Mouse (Mus musculus): ENCODE data around the gene Lefty2. TPM values are rescaled to one million over a fixed set of nuclear protein-coding genes. Genes with fewer than 3 reads are reported as not detected.
A peak's percentile ranks its signal among the peaks of the same experiment; 100 is the strongest.
"Not testable (repeated sequence)": the region's sequence is repeated elsewhere in the genome, so short reads cannot be mapped to it uniquely, and the experiment has no call there.

Gene Lefty2
- polyA plus RNA-seq, 1 experiment = 0.29 TPM

GRCm38 (mm10) chr1:180894088-180894987 lies 1.4 kb downstream of the Lefty2 start:
- not testable (repeated sequence) for DNase-seq (ENCODE audit: low spot score)

GRCm38 (mm10) chr1:180901107-180901506 lies 8.2 kb downstream of the Lefty2 start:
- no peak for DNase-seq (ENCODE audit: low spot score)

- DNase-seq (ENCODE audit: low spot score) = no peak
These were observed 10.0 kb downstream of the Lefty2 start for GRCm38 (mm10) chr1:180902915-180903314.

GRCm38 (mm10) chr1:180903666-180904038 lies 10.7 kb downstream of the Lefty2 start:
- no peak for DNase-seq (ENCODE audit: low spot score)

- peak; percentile 83 for DNase-seq (ENCODE audit: low spot score)
These were observed 11.3 kb downstream of the Lefty2 start, which contains the start of gene Pycr2 for GRCm38 (mm10) chr1:180904039-180904814. Pycr2 (plus strand) TSS chr1:180904293.

- DNase-seq (ENCODE audit: low spot score) = no peak
These were observed 11.8 kb downstream of the Lefty2 start for GRCm38 (mm10) chr1:180904815-180905080.

GRCm38 (mm10) chr1:180905307-180905706 lies 12.4 kb downstream of the Lefty2 start:
- DNase-seq (ENCODE audit: low spot score) = no peak

GRCm38 (mm10) chr1:180905876-180906275 lies 13.0 kb downstream of the Lefty2 start:
- no peak for DNase-seq (ENCODE audit: low spot score)

GRCm38 (mm10) chr1:180906461-180907147 lies 13.7 kb downstream of the Lefty2 start:
- no peak for DNase-seq (ENCODE audit: low spot score)

GRCm38 (mm10) chr1:180911138-180911537 lies 18.2 kb downstream of the Lefty2 start:
- DNase-seq (ENCODE audit: low spot score) = no peak

- no peak for DNase-seq (ENCODE audit: low spot score)
These were observed 18.9 kb downstream of the Lefty2 start for GRCm38 (mm10) chr1:180911653-180912287.

- DNase-seq (ENCODE audit: low spot score) = no peak
These were observed 19.9 kb downstream of the Lefty2 start for GRCm38 (mm10) chr1:180912792-180913191.

- DNase-seq (ENCODE audit: low spot score) = no peak
These were observed 20.9 kb downstream of the Lefty2 start for GRCm38 (mm10) chr1:180913797-180914196.

- no peak for DNase-seq (ENCODE audit: low spot score)
These were observed 23.5 kb downstream of the Lefty2 start for GRCm38 (mm10) chr1:180916425-180916824.

- no peak for DNase-seq (ENCODE audit: low spot score)
These were observed 24.1 kb downstream of the Lefty2 start for GRCm38 (mm10) chr1:180917053-180917452.

- no peak for DNase-seq (ENCODE audit: low spot score)
These were observed 26.8 kb downstream of the Lefty2 start for GRCm38 (mm10) chr1:180919686-180920085.

- no peak for DNase-seq (ENCODE audit: low spot score)
These were observed 29.6 kb downstream of the Lefty2 start for GRCm38 (mm10) chr1:180922273-180923048.

- no peak for DNase-seq (ENCODE audit: low spot score)
These were observed 31.8 kb downstream of the Lefty2 start for GRCm38 (mm10) chr1:180924737-180925136.

GRCm38 (mm10) chr1:180926286-180926685 lies 33.4 kb downstream of the Lefty2 start:
- DNase-seq (ENCODE audit: low spot score) = no peak

GRCm38 (mm10) chr1:180929599-180929998 lies 36.7 kb downstream of the Lefty2 start:
- no peak for DNase-seq (ENCODE audit: low spot score)

- no peak for DNase-seq (ENCODE audit: low spot score)
These were observed 38.2 kb downstream of the Lefty2 start for GRCm38 (mm10) chr1:180931106-180931505.
